Mouse (Mus musculus) liver, adult 2 months (tissue): ENCODE data around the gene Fgfr2. TPM values are rescaled to one million over a fixed set of nuclear protein-coding genes. Genes with fewer than 3 reads are reported as not detected.

Experiments
- DNase-seq: peaks from one replicate; pipeline ENCODE4 v3.0.0-alpha.2; 2011; ENCODE audit warnings: low read depth, low spot score; ENCODE audit errors: extremely low read depth
- H3K27ac ChIP-seq: fragments of 200-500 bp; replicated peaks from 2 replicates; pipeline ENCODE4 v1.5.1; 2012; ENCODE audit warnings: low read depth, mild to moderate bottlenecking, control low read depth, inconsistent platforms, low read length; ENCODE audit not compliant: insufficient read depth
- H3K27me3 ChIP-seq: fragments of 200-500 bp; 2 replicates; pipeline ENCODE4 v1.6.1; 2012; ENCODE audit warnings: mild to moderate bottlenecking, moderate library complexity, low read length, inconsistent platforms; ENCODE audit not compliant: control insufficient read depth, insufficient read depth
- H3K36me3 ChIP-seq: fragments of 200-500 bp; 2 replicates; pipeline ENCODE4 v1.6.1; 2012; ENCODE audit warnings: low read length, inconsistent platforms; ENCODE audit not compliant: control insufficient read depth, insufficient read depth
- H3K4me1 ChIP-seq: fragments of 200-500 bp; 2 replicates; pipeline ENCODE4 v1.6.1; 2011; ENCODE audit warnings: low read length; ENCODE audit not compliant: control insufficient read depth, insufficient read depth
- H3K4me3 ChIP-seq: fragments of 200-500 bp; 2 replicates; pipeline ENCODE4 v1.5.1; 2011; ENCODE audit warnings: low read depth, mild to moderate bottlenecking, control low read depth, low read length, moderate library complexity; ENCODE audit not compliant: insufficient read depth
- H3K79me2 ChIP-seq: fragments of 200-500 bp; 2 replicates; pipeline ENCODE4 v1.6.1; 2012; ENCODE audit warnings: inconsistent platforms, mild to moderate bottlenecking, low read length, moderate library complexity; ENCODE audit not compliant: control insufficient read depth, insufficient read depth
- H3K9ac ChIP-seq: fragments of 200-500 bp; 2 replicates; pipeline ENCODE4 v1.6.1; 2012; ENCODE audit warnings: low read depth, mild to moderate bottlenecking, control low read depth, inconsistent platforms, low read length
- CTCF ChIP-seq: fragments of 200-500 bp; IDR thresholded peaks from 2 replicates; pipeline ENCODE4 v1.5.1; 2011; ENCODE audit warnings: low read depth, low read length, control low read depth
- POLR2A ChIP-seq: fragments of 200-500 bp; IDR thresholded peaks from 2 replicates; pipeline ENCODE4 v1.6.1; 2011; ENCODE audit warnings: low read length, control low read depth; ENCODE audit not compliant: insufficient read depth; ENCODE audit errors: extremely low read depth
- WGBS: fragments of 180-500 bp; shearing (Covaris S2); methylation state at CpG from one replicate; pipeline ENCODE4 v1.1.7; 2018; 5-methylcytosine and 5-hydroxymethylcytosine counted together
- polyA plus RNA-seq: library from polyadenylated mRNA; depleted of rRNA; stranded (reverse); fragments of >200 nt; gene quantifications from 2 replicates; pipeline ENCODE4 v1.2.3, GENCODE M21; 2012
- total RNA-seq: library from RNA; depleted of rRNA; stranded (reverse); fragments of >200 nt; gene quantifications from 2 replicates; pipeline ENCODE4 v1.2.3, GENCODE M21; 2014

The Fgfr2 gene
- total and polyA plus RNA-seq, 2 experiments = 16.7 to 35.2 TPM

GRCm38 (mm10) chr7:130800681-130801080, 2322.5 kb downstream of the Fgfr2 start:
- Histone ChIP-seq H3K27ac (no peak overlapping the region), H3K9ac (no peak overlapping the region), H3K79me2 (no peaks in the 10 kb centered on the region), H3K4me3 (no peak overlapping the region), H3K4me1 (no peaks in the 10 kb centered on the region; the same call in 1 of the 2 replicates), H3K36me3 (no peaks in the 10 kb centered on the region), H3K27me3 (peaks cover 5% of the 10 kb centered on the region; the same call in 1 of the 2 replicates)
- TF ChIP-seq CTCF (no peak), POLR2A (no peak)
- 37% methylated on average over 4 of the region's 4 CpGs for WGBS
- DNase-seq = no peak

GRCm38 (mm10) chr7:130799418-130799817, 2323.7 kb downstream of the Fgfr2 start:
- no peak overlapping the region for H3K4me3 ChIP-seq
- no peaks in the 10 kb centered on the region for H3K79me2 ChIP-seq
- TF ChIP-seq POLR2A = no peak
- H3K27me3 ChIP-seq = peaks cover 3% of the 10 kb centered on the region; the same call in 1 of the 2 replicates
- H3K27ac ChIP-seq = no peak overlapping the region
- no peaks in the 10 kb centered on the region; the same call in 1 of the 2 replicates for H3K4me1 ChIP-seq
- DNase-seq = no peak
- 33% methylated on average over 10 of the region's 10 CpGs for WGBS
- no peak overlapping the region for H3K9ac ChIP-seq
- no peaks in the 10 kb centered on the region for H3K36me3 ChIP-seq

GRCm38 (mm10) chr7:130797524-130797923, 2325.6 kb downstream of the Fgfr2 start:
- no peaks in the 10 kb centered on the region for H3K36me3 ChIP-seq
- no peak overlapping the region for H3K4me3 ChIP-seq
- 93% methylated on average over 6 of the region's 6 CpGs for WGBS
- H3K27ac ChIP-seq = no peak overlapping the region
- H3K27me3 ChIP-seq = peaks cover 3% of the 10 kb centered on the region; the same call in 1 of the 2 replicates
- no peaks in the 10 kb centered on the region for H3K79me2 ChIP-seq
- no peaks in the 10 kb centered on the region; the same call in 1 of the 2 replicates for H3K4me1 ChIP-seq
- TF ChIP-seq POLR2A = no peak
- no peak for TF ChIP-seq CTCF
- no peak for DNase-seq
- H3K9ac ChIP-seq = no peak overlapping the region

GRCm38 (mm10) chr7:130796786-130797185, 2326.4 kb downstream of the Fgfr2 start:
- no peaks in the 10 kb centered on the region for H3K79me2 ChIP-seq
- H3K36me3 ChIP-seq = no peaks in the 10 kb centered on the region
- H3K9ac ChIP-seq = no peak overlapping the region
- WGBS = 85% methylated on average over 8 of the region's 8 CpGs
- DNase-seq = no peak
- no peak overlapping the region for H3K4me3 ChIP-seq
- H3K27ac ChIP-seq = no peak overlapping the region
- no peaks in the 10 kb centered on the region; the same call in 1 of the 2 replicates for H3K4me1 ChIP-seq
- TF ChIP-seq POLR2A (no peak), CTCF (no peak)
- H3K27me3 ChIP-seq = peaks cover 5% of the 10 kb centered on the region; the same call in 1 of the 2 replicates

- H3K27ac ChIP-seq = no peak overlapping the region
- H3K4me1 ChIP-seq = no peaks in the 10 kb centered on the region
- H3K9ac ChIP-seq = no peak overlapping the region
- no peak for TF ChIP-seq CTCF
- TF ChIP-seq POLR2A = no peak
- H3K27me3 ChIP-seq = peaks cover 7% of the 10 kb centered on the region; the same call in 1 of the 2 replicates
- WGBS = 83% methylated on average over 9 of the region's 9 CpGs
- no peak overlapping the region for H3K4me3 ChIP-seq
- no peak for DNase-seq
- no peaks in the 10 kb centered on the region for H3K79me2 ChIP-seq
- no peaks in the 10 kb centered on the region for H3K36me3 ChIP-seq
Observed at GRCm38 (mm10) chr7:130793671-130794070, 2329.5 kb downstream of the Fgfr2 start.

GRCm38 (mm10) chr7:130789456-130789855, 2333.7 kb downstream of the Fgfr2 start:
- no peak for TF ChIP-seq CTCF
- no peak for TF ChIP-seq POLR2A
- no peaks in the 10 kb centered on the region; the same call in 1 of the 2 replicates for H3K4me1 ChIP-seq
- H3K9ac ChIP-seq = no peak overlapping the region
- H3K36me3 ChIP-seq = no peaks in the 10 kb centered on the region
- 36% methylated on average over 7 of the region's 7 CpGs for WGBS
- DNase-seq = peak; percentile 25
- peaks cover 4% of the 10 kb centered on the region; the same call in 1 of the 2 replicates for H3K27me3 ChIP-seq
- no peaks in the 10 kb centered on the region for H3K79me2 ChIP-seq
- no peak overlapping the region for H3K27ac ChIP-seq
- no peak overlapping the region for H3K4me3 ChIP-seq
